Mouse (Mus musculus) liver, embryonic 14.5 days (tissue): ENCODE data around the gene Rnf144b. TPM values are rescaled to one million over a fixed set of nuclear protein-coding genes. Genes with fewer than 3 reads are reported as not detected.

Experiments
- ATAC-seq: fragments of 200-750 bp; cut with Nextera tagmentation; 2 replicates; pipeline ENCODE4 v1.8.0; 2017; ENCODE audit warnings: moderate number of reproducible peaks, mild to moderate bottlenecking, moderate library complexity; ENCODE audit not compliant: insufficient read depth
- DNase-seq, 3 experiments: peaks; one replicate each; pipeline ENCODE4 v3.0.0-alpha.2; 2012 to 2013; ENCODE audit warnings: low read depth in 3 of 3, low spot score in 3 of 3
- H3K27ac ChIP-seq: fragments of 300-500 bp; sonication (generic); 2 replicates; pipeline ENCODE4 v1.5.1; 2014; ENCODE audit warnings: moderate library complexity, mild to moderate bottlenecking, control low read depth, inconsistent platforms
- H3K27me3 ChIP-seq: fragments of 300-500 bp; sonication (generic); 2 replicates; pipeline ENCODE4 v1.6.1; 2014; ENCODE audit warnings: mild to moderate bottlenecking, low read length, moderate library complexity; ENCODE audit not compliant: control insufficient read depth, insufficient read depth
- H3K36me3 ChIP-seq: fragments of 300-500 bp; sonication (generic); replicated peaks from 2 replicates; pipeline ENCODE4 v1.6.1; 2014; ENCODE audit warnings: low read depth; ENCODE audit not compliant: control insufficient read depth, insufficient read depth
- H3K4me1 ChIP-seq, 2 experiments: fragments of 200-500 bp in 1 of 2; fragments of 300-500 bp in 1 of 2; sonication (generic) in 1 of 2; replicated peaks; 2 replicates each; pipeline ENCODE4 v1.6.1; 2012 to 2014; ENCODE audit warnings: antibody characterized with exemption in 1 of 2, inconsistent platforms in 1 of 2, low read length in 1 of 2; ENCODE audit not compliant: control insufficient read depth in 2 of 2, insufficient read depth in 2 of 2
- H3K4me2 ChIP-seq: fragments of 300-500 bp; sonication (generic); 2 replicates; pipeline ENCODE4 v1.6.1; 2014; ENCODE audit warnings: low read depth, mild to moderate bottlenecking, control low read depth, moderate library complexity
- H3K4me3 ChIP-seq, 2 experiments: fragments of 200-500 bp in 1 of 2; fragments of 300-500 bp in 1 of 2; sonication (generic) in 1 of 2; 2 replicates each; pipeline ENCODE4 v1.5.1; 2012 to 2014; ENCODE audit warnings: low read depth in 2 of 2, low read length in 2 of 2, mild to moderate bottlenecking in 2 of 2, control low read depth in 1 of 2, inconsistent platforms in 1 of 2, moderate library complexity in 1 of 2; ENCODE audit not compliant: insufficient read depth in 1 of 2
- H3K9ac ChIP-seq: fragments of 300-500 bp; sonication (generic); replicated peaks from 2 replicates; pipeline ENCODE4 v1.6.1; 2014; ENCODE audit warnings: mild to moderate bottlenecking, control low read depth, moderate library complexity
- H3K9me3 ChIP-seq: fragments of 300-500 bp; sonication (generic); 2 replicates; pipeline ENCODE4 v1.6.1; 2016; ENCODE audit warnings: low read length, mixed read lengths; ENCODE audit not compliant: control insufficient read depth
- CTCF ChIP-seq: IDR thresholded peaks from 2 replicates; pipeline ENCODE4 v1.5.1; 2016; ENCODE audit warnings: antibody characterized with exemption, low read depth, control low read depth
- EP300 ChIP-seq: IDR thresholded peaks from 2 replicates; pipeline ENCODE4 v1.6.1; 2016; ENCODE audit warnings: antibody characterized with exemption, low read depth
- WGBS: fragments of 180-500 bp; shearing (Covaris S2); extraction: QIAGEN DNeasy Blood & Tissue Kit; methylation state at CpG from one replicate; pipeline ENCODE4 v1.1.7; 2014; ENCODE audit not compliant: insufficient replicate concordance; 5-methylcytosine and 5-hydroxymethylcytosine counted together
- polyA plus RNA-seq, 2 experiments: library from polyadenylated mRNA; depleted of rRNA in 1 of 2; stranded (reverse) in 1 of 2; unstranded in 1 of 2; fragments of >200 nt; fragmentation: Nextera tagmentation in 1 of 2; extraction: Ambion mirVana in 1 of 2; gene quantifications; 2 replicates each; pipeline versions ENCODE4 v1.2.1 to v1.2.3; 2012 to 2014

Gene Rnf144b
- polyA plus RNA-seq, 2 experiments: 1.6 to 2.2 TPM

DNA sequence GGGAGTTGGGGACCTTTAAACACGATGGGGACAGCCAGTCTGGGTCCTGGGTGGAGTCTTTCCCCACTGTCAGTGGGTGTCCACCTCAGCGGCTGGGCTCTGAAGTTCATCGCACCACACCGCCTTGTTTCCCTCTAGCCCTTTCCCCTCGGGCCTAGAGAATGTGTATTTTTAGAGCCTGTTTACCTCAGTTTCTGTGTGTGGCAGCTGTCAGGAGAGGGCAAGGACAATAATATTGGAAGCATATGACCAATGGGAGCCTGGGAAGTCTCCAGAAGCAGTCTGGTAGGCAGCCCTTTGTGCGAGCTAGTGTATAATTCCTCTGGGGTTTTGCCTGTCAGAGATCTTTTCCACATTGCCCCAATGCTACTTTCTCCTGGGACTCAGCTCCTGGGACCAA is 95.9 kb downstream of the Rnf144b start:
- H3K9ac ChIP-seq: no peak overlapping the region
- H3K9me3 ChIP-seq: no peaks in the 10 kb centered on the region
- no peaks in the 10 kb centered on the region; a peak in 1 of 4 replicates for H3K4me1 ChIP-seq
- no peaks in the 10 kb centered on the region for H3K27me3 ChIP-seq
- no peak for ATAC-seq
- no peaks in the 10 kb centered on the region for H3K36me3 ChIP-seq
- H3K4me3 ChIP-seq: no peak overlapping the region
- DNase-seq: no peak
- 70% methylated on average over 6 of the region's 6 CpGs for WGBS
- no peak overlapping the region for H3K4me2 ChIP-seq
- no peak for TF ChIP-seq CTCF
- TF ChIP-seq EP300: no peak
- no peak overlapping the region for H3K27ac ChIP-seq

DNA sequence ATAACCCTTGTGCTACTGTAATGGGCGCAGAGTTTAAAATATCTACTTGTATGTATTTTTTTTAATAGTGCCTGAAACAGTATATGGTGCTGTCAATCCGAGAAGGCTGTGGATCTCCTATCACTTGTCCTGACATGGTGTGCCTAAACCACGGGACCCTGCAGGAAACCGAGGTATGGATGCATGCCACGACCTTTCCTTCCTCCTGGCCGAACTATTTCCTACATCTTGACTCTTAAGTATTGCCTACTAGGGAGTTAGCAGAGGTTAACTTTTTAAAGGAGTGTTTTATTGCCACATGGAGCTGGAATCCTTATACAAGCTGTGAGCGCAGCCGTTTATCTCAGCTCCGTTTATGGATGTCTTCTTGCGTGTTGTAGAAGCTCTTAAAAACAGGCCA is 98.0 kb downstream of the Rnf144b start:
- TF ChIP-seq CTCF: no peak
- no peak for TF ChIP-seq EP300
- DNase-seq: no peak
- Histone ChIP-seq H3K4me3 (no peak overlapping the region), H3K4me2 (no peak overlapping the region), H3K9me3 (no peaks in the 10 kb centered on the region), H3K27ac (no peak overlapping the region), H3K4me1 (peaks cover 0 to 2% of the 10 kb centered on the region in 2 experiments; a peak in 1 of 4 replicates), H3K27me3 (no peaks in the 10 kb centered on the region), H3K9ac (no peak overlapping the region), H3K36me3 (no peaks in the 10 kb centered on the region)
- ATAC-seq: no peak
- WGBS: 44% methylated on average over 10 of the region's 10 CpGs

GRCm38 (mm10) chr13:47223576-47224538 is 101.4 kb downstream of the Rnf144b start:
- TF ChIP-seq EP300 (no peak), CTCF (no peak)
- Histone ChIP-seq H3K4me3 (no peak overlapping the region), H3K4me1 (peaks cover 0 to 3% of the 10 kb centered on the region in 2 experiments; a peak in 1 of 4 replicates), H3K9me3 (no peaks in the 10 kb centered on the region), H3K9ac (no peak overlapping the region), H3K27me3 (no peaks in the 10 kb centered on the region), H3K4me2 (no peak overlapping the region), H3K36me3 (no peaks in the 10 kb centered on the region), H3K27ac (no peak overlapping the region)
- DNase-seq (no peak), ATAC-seq (no peak)
- 66% methylated on average over 18 of the region's 18 CpGs for WGBS

- Histone ChIP-seq H3K4me2 (no peak overlapping the region), H3K4me3 (no peak overlapping the region), H3K27me3 (no peaks in the 10 kb centered on the region), H3K36me3 (no peaks in the 10 kb centered on the region), H3K4me1 (peaks cover 0 to 3% of the 10 kb centered on the region in 2 experiments; a peak in 1 of 4 replicates), H3K27ac (no peak overlapping the region), H3K9me3 (no peaks in the 10 kb centered on the region), H3K9ac (no peak overlapping the region)
- ATAC-seq: no peak
- no peak for TF ChIP-seq EP300
- TF ChIP-seq CTCF: no peak
- no peak for DNase-seq
- WGBS: 43% methylated on average over 14 of the region's 14 CpGs
Measured at GRCm38 (mm10) chr13:47224648-47225323, 102.3 kb downstream of the Rnf144b start.

DNA sequence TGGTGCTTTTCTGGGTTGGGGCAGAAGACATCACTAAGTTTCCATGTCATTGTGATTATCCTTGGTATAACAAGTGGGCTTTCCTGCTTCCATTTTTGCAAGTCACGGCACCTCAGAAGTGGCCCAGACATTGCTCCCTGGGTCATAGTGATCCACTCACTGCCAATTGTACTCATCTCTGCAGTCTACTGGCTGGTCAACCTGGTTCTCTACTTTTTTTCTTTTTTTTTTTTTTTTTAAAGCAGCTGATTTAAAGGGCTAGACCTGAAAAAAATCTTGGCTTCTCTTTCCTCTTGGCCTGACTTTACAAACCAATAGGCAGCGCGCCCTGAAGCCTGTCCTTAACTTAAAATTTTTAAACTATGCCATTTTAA is 102.9 kb downstream of the Rnf144b start:
- peaks cover 0 to 3% of the 10 kb centered on the region in 2 experiments; a peak in 1 of 4 replicates for H3K4me1 ChIP-seq
- no peak for DNase-seq
- no peak overlapping the region for H3K27ac ChIP-seq
- H3K9ac ChIP-seq: no peak overlapping the region
- H3K4me2 ChIP-seq: no peak overlapping the region
- H3K27me3 ChIP-seq: no peaks in the 10 kb centered on the region
- no peaks in the 10 kb centered on the region for H3K36me3 ChIP-seq
- H3K9me3 ChIP-seq: no peaks in the 10 kb centered on the region
- TF ChIP-seq CTCF: no peak
- TF ChIP-seq EP300: no peak
- 70% methylated on average over 3 of the region's 3 CpGs for WGBS
- no peak overlapping the region for H3K4me3 ChIP-seq
- ATAC-seq: no peak
